Mouse (Mus musculus) mesoderm, embryonic 11.5 days (tissue): Measurements from ENCODE around the gene Pola1.
"Not testable (repeated sequence)": the region's sequence is repeated elsewhere in the genome, so short reads cannot be mapped to it uniquely, and the experiment has no call there.

Experiments
- DNase-seq: peaks from one replicate; pipeline ENCODE4 v3.0.0-alpha.2; 2012; ENCODE audit warnings: low read depth, low spot score

Gene Pola1

DNA sequence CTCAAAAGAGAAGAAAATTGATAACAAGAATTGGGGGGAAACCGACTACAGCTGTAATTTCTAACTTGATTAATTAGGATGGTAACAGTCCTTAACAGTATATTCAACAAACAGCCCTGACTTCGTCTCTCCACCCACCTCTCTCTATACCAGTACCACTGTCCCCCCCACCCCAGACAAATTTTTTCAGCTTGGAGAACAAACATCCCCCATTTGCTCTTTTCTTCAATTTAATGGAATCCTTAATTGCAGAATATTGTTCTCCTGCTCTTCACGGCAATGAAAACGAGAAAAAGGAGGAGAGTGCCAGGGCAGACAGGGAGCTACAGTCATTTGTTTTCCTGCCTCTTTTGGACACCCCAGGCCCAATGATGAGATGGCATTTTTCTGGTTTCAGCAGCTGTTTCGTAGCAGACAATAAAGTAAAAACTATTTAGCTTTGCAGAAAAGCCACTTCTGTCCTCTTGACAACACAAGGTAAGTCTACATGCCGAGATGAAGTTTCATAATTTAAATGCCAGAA lies 202.2 kb downstream of the Pola1 start:
- DNase-seq: no peak

- no peak for DNase-seq
Measured at GRCm38 (mm10) chrX:93428956-93429737, 202.8 kb downstream of the Pola1 start.

- DNase-seq: not testable (repeated sequence)
Measured at GRCm38 (mm10) chrX:93400871-93401270, 231.1 kb downstream of the Pola1 start.

DNA sequence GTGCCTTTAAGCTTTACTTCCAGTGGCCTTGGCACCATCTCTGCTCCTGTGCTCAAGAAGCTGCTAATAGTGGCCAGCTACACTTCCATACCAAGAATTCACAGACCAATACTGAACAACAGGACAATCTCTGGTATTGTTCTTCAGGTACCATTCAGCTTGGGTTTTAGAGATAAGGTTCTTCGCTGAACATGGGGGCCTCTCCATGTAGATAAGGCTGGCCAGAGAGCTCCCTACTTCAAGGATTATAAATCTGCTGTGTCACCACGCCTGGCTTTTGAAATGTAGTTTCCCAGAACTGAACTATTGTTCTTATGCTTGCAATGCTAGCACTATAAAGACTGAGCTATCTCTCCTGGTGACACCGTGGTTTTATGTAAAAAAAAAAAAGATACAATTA lies 234.9 kb downstream of the Pola1 start:
- DNase-seq: no peak

DNA sequence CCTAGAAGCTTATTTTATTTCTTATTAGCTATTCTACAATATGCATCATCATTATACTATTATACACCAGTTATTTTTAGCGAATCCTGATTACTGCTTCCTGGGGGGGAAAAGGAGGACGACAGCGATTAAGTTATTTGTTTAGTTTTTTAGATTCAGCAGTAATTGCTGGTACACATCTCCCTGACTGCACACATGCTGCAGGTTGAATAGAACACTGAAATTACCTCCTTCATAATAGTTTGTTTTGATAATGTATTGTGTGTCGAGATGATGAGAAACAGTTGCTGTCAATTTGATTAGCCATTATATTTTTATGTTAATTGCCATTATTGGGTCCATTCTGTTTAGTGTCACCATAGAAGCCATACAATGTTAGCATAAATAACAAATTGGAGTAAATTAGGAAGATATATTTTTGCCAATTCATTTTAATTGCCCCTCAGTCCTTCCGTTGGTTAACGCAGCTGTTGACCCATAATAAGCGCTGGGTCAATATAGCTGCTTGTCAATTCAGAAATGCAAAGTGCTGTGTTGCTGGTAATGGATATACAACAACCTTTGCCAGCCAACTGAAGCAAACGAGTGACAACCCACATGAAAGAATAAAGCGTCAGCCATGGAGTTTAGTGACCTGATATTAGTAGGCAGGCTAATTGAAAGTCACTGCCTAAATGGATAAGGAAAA lies 254.5 kb downstream of the Pola1 start:
- no peak for DNase-seq

- DNase-seq: no peak
Measured at GRCm38 (mm10) chrX:93373503-93373902, 258.5 kb downstream of the Pola1 start.

DNA sequence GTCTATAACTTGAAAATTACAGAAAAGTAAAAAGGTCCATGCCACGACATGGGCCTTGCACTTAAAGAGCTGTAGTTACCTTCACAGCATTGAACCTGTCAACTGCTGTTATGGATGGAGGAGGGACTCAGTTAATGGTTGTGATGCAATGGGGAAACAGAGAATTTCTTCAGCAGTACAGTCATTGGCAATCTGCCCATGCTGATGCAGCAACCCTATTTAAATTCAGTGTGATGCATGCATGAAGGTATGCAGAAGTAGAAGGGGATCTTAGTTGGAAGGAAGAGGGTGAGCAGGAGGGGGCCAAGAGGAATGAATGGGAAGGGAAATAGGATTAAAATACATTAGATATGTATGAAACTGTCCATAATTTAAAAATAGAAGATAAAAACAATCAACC lies 262.2 kb downstream of the Pola1 start:
- DNase-seq: no peak

GRCm38 (mm10) chrX:93368211-93368610 lies 263.7 kb downstream of the Pola1 start:
- DNase-seq: no peak

DNA sequence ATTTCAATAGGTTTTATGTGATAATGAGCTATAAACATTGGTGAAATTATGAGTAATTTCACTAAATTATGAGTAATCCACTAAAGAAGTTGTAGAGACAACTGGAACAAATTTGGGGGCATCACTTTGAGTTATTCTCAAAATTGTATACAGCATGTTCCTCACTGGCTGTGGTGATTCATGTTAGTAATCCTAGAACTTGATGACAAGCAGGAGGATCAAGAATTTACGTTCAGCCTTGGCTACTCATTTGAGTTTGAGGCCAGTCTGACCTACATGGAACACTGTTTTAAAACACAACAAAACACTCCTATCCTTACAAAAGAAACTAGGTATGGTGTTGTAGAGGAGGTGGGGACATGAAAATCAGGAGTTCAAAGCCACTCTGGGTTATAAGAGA lies 310.6 kb downstream of the Pola1 start:
- DNase-seq: no peak

DNA sequence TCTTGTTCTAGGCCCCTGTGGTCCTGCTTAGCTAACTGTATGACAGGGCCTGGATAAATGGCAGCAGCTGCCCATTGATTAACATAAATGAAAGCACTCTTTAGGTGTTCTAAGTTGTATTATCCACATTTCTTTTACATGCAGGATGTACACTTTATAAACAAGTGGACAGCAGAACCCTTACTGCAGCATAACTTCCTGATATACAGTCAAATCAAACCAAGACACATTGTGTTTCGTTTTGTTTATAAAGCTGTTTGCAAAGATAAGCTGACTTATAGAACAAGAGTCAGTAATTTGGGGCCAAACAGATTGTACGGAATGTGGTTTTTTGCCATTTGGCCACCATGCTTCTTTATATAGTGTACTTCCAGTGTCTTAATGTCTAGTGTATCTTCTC lies 312.0 kb downstream of the Pola1 start:
- no peak for DNase-seq

- no peak for DNase-seq
Measured at GRCm38 (mm10) chrX:93317577-93317976, 314.4 kb downstream of the Pola1 start.

- no peak for DNase-seq
Measured at GRCm38 (mm10) chrX:93305780-93306179, 326.2 kb downstream of the Pola1 start.

- no peak for DNase-seq
Measured at GRCm38 (mm10) chrX:93301798-93302197, 330.2 kb downstream of the Pola1 start.

DNA sequence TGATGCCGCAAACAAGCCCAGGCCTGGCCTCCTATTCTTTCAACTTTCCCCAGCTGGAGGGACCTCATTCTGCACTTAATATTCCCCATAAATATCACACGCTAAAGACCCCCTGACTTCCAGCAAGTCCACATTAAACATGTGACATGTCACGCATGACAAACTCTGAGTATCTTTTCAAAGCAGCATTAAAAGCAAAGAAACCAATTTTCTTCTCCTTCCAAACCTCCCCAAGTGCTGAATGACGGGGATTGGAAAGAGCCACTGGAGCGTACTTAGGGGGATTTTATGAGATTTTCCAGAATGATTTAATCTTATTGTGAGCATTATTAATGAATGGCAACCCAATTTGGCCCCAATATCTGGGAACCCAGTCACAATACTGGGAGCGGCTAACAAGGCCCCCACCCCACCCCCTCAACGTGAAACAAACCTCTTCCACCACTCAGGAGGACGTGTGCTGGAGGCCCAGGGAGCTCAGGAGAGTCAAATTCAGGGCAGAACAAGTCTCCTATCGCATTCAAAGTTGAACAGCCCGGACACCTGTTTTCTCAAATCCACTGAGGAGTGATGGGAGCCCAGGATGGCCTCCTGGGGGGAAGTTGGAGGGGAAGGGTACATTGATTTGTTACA lies 331.7 kb downstream of the Pola1 start:
- DNase-seq: no peak

DNA sequence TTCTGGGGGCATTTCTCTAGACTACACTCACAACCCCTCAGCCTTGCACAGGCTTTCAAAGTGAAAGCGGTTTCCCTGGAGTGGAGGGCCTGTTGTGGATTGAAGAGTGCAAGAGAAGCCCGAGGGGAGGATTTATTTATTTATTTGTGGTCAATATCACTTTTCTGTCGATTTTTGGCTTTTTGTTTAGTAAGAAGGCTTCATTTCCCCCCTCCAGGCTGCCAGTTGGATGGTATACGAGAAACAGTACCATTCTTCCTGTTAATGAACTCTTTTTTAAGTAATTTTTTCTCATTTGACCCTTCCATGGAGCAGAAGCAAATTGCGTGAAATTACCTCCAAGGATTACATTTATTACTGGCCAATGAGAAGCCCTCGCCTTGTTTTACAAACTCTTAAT lies 332.2 kb downstream of the Pola1 start:
- DNase-seq: no peak

GRCm38 (mm10) chrX:93299046-93299626 lies 332.8 kb downstream of the Pola1 start:
- no peak for DNase-seq

DNA sequence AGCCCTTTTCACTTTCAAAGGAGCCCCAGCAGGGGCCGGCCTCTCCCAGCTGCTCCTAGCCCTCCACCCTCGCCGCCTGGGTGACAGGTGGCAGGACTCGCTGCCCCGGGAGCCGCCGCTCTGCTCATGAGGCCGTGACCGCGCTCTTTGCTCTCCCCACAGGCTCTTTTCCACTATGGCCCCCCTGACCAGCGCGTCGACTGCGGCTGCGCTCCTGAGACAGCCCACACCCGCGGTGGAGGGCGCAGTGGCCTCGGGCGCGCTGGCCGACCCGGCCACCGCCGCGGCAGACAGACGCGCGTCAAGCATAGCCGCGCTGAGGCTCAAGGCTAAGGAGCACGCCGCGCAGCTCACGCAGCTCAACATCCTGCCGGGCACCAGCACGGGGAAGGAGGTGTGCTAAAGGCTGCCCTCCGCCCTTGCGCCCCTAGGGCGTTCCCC lies 334.9 kb downstream of the Pola1 start:
- no peak for DNase-seq

DNA sequence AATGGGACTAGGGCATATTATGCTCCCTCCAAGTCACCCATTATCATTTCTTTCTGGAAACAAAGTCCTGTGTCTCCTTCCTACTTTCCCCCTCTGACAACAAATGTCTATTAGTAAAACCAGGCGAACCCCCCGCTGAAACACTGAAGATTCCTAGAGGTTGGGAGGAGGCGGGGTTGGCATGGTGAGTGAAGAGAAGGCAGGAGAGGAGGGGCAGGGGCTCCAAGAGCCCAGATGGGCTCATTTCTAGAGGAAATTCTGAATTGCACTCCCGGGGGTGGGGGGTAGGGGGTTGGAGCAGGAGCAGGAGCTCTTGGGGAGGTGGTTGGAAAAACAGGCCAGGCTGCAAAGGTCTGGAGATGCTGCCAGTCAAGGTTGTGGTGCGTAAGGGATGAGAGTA lies 336.1 kb downstream of the Pola1 start:
- no peak for DNase-seq

DNA sequence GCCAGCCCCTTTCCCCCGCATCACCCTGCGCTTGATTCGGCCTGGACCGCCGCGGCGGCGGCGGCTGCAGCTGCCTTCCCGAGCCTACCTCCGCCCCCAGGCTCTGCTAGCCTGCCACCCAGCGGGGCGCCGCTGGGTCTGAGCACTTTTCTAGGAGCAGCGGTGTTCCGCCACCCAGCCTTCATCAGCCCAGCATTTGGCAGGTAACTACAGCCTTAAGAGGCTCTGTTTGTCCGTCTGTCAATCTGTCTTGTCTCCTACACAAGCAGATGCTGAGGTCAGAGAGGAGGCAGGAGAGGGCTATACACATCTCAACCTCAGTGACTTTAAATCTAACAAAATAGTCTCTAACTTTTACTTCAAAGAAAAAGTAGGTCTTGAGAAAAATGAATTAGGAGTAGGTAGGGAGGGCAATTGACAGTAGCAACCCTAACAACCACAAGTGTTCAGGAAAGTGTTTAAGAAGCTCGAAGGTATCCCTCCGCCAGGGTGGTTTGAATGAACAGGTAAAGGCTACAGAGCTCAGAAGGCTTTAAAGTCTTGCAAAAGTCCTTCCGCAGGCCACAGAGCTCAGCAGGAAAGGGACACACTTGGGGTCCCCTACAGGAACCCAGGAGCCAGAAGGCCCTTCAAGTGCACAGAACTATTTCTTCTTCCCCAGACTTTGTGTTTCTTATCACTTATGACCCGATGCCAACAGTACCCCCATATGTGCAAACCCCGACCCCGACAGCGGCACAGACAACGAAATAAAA lies 337.0 kb downstream of the Pola1 start:
- no peak for DNase-seq

DNA sequence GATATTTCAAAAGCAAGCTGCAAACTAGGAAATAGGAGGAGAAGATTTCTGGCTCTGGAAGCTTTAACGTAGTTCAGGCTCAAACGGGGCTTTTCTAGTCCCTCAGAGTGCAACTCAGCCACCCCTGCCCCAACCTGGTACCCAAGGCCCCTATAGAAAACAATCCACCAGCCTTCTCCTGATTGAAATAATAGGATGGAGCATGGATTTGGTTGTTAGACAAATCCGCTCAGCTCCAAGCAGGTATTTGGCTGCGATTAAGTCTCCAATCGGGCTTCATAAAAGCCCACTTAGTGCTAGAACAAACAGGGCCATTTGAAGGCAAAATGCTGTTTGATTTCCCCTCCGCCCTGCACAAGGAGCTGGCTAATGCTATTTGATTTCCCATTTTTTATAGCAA lies 339.9 kb downstream of the Pola1 start:
- no peak for DNase-seq

DNA sequence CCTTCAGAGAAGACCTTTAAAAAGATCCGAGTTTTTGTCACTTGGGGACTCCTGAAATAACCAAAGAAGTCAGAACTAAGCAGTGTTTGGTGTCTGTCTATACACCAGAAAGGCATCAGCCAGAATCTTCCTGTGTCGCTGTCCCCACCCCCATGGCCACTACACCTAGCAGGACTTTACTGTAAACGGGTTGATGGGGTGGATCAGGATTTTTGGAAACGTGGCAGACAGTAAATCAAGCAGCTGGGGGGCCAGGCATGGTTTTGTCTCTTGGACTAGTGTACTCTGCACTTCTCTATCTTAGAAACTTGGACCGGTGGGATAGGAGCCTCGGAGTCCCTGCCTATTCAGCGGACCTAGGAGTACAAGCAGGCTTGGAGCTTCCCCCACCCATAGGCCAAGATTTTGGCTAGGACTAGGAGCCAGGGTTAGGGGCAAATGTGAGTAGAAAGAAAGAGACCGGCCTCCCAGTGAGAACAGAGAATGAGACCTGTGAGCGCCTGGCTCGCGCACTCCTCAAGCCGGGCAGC lies 342.0 kb downstream of the Pola1 start:
- no peak for DNase-seq
